Mouse (Mus musculus) stomach, postnatal 0 days (tissue): ENCODE measurements around the gene Rhobtb1. TPM values are rescaled to one million over a fixed set of nuclear protein-coding genes. Genes with fewer than 3 reads are reported as not detected.

ENCODE experiments used
- ATAC-seq: fragments of 200-750 bp; cut with Nextera tagmentation; 2 replicates; pipeline ENCODE4 v1.8.0; 2017; ENCODE audit not compliant: low FRiP score, low TSS enrichment
- DNase-seq: peaks from one replicate; pipeline ENCODE4 v3.0.0-alpha.2; 2016; ENCODE audit warnings: low spot score
- H3K27ac ChIP-seq: fragments of 300-500 bp; sonication (generic); replicated peaks from 2 replicates; pipeline ENCODE4 v1.5.1; 2014; ENCODE audit warnings: mild to moderate bottlenecking, control low read depth
- H3K27me3 ChIP-seq: fragments of 300-500 bp; sonication (generic); 2 replicates; pipeline ENCODE4 v1.6.1; 2014; ENCODE audit warnings: low read length; ENCODE audit not compliant: control insufficient read depth, insufficient read depth
- H3K36me3 ChIP-seq: fragments of 300-500 bp; sonication (generic); 2 replicates; pipeline ENCODE4 v1.6.1; 2014; ENCODE audit warnings: low read length, mixed read lengths; ENCODE audit not compliant: control insufficient read depth, insufficient read depth
- H3K4me1 ChIP-seq: fragments of 300-500 bp; sonication (generic); replicated peaks from 2 replicates; pipeline ENCODE4 v1.6.1; 2014; ENCODE audit warnings: antibody characterized with exemption; ENCODE audit not compliant: control insufficient read depth, insufficient read depth
- H3K4me2 ChIP-seq: fragments of 300-500 bp; sonication (generic); replicated peaks from 2 replicates; pipeline ENCODE4 v1.6.1; 2014; ENCODE audit warnings: low read depth, mild to moderate bottlenecking, control low read depth, moderate library complexity
- H3K4me3 ChIP-seq: fragments of 300-500 bp; sonication (generic); 2 replicates; pipeline ENCODE4 v1.5.1; 2014; ENCODE audit warnings: low read depth, low read length, control low read depth
- H3K9ac ChIP-seq: fragments of 300-500 bp; sonication (generic); 2 replicates; pipeline ENCODE4 v1.6.1; 2014; ENCODE audit warnings: mild to moderate bottlenecking, low read length, control low read depth, mixed read lengths
- H3K9me3 ChIP-seq: fragments of 300-500 bp; sonication (generic); 2 replicates; pipeline ENCODE4 v1.6.1; 2016; ENCODE audit warnings: low read length; ENCODE audit not compliant: control insufficient read depth
- CTCF ChIP-seq: IDR thresholded peaks from 2 replicates; pipeline ENCODE4 v1.5.1; 2016; ENCODE audit warnings: antibody characterized with exemption, low read depth, mild to moderate bottlenecking, moderate library complexity
- EP300 ChIP-seq: optimal IDR thresholded peaks from 2 replicates; pipeline ENCODE3; 2016; ENCODE audit warnings: antibody characterized with exemption
- WGBS: fragments of 180-500 bp; shearing (Covaris S2); extraction: QIAGEN DNeasy Blood & Tissue Kit; methylation state at CpG from one replicate; pipeline ENCODE4 v1.1.7; 2014; 5-methylcytosine and 5-hydroxymethylcytosine counted together
- polyA plus RNA-seq: library from polyadenylated mRNA; unstranded; fragments of >200 nt; fragmentation: Nextera tagmentation; extraction: Ambion mirVana; gene quantifications from 2 replicates; pipeline ENCODE4 v1.2.1, GENCODE M21; 2015

Rhobtb1 gene
- polyA plus RNA-seq, 1 experiment from 2014 or later: 34.4 TPM

- H3K9me3 ChIP-seq: no peaks in the 10 kb centered on the region
- no peak overlapping the region for H3K4me3 ChIP-seq
- no peaks in the 10 kb centered on the region for H3K27me3 ChIP-seq
- H3K36me3 ChIP-seq: no peaks in the 10 kb centered on the region
- H3K4me1 ChIP-seq: no peaks in the 10 kb centered on the region
- H3K27ac ChIP-seq: 0 out of 2 replicates have a peak overlapping the region, but pooled peaks have one; percentile 18
- DNase-seq (no peak), ATAC-seq (peak; percentile 68)
- H3K9ac ChIP-seq: no peak overlapping the region
- 34% methylated on average over 6 of the region's 6 CpGs for WGBS
- no peak for TF ChIP-seq EP300
- no peak for TF ChIP-seq CTCF
- no peak overlapping the region for H3K4me2 ChIP-seq
These were observed 5.2 kb downstream of the Rhobtb1 start for GRCm38 (mm10) chr10:69156462-69156861.

GRCm38 (mm10) chr10:69157471-69157870 is 6.2 kb downstream of the Rhobtb1 start:
- no peak for TF ChIP-seq EP300
- no peak for TF ChIP-seq CTCF
- Histone ChIP-seq H3K27ac (no peak overlapping the region; the same call in 1 of the 2 replicates), H3K36me3 (no peaks in the 10 kb centered on the region), H3K9me3 (no peaks in the 10 kb centered on the region), H3K4me2 (no peak overlapping the region), H3K9ac (no peak overlapping the region), H3K4me3 (no peak overlapping the region), H3K27me3 (no peaks in the 10 kb centered on the region), H3K4me1 (no peaks in the 10 kb centered on the region)
- 49% methylated on average over 2 of the region's 2 CpGs for WGBS
- DNase-seq: peak; percentile 62
- ATAC-seq: peak; percentile 71; the same call in 1 of the 2 replicates

- H3K36me3 ChIP-seq: no peaks in the 10 kb centered on the region
- ATAC-seq (peak; percentile 30; the same call in 1 of the 2 replicates), DNase-seq (no peak)
- H3K4me3 ChIP-seq: no peak overlapping the region
- no peaks in the 10 kb centered on the region for H3K27me3 ChIP-seq
- H3K4me1 ChIP-seq: no peaks in the 10 kb centered on the region
- TF ChIP-seq EP300: no peak
- TF ChIP-seq CTCF: no peak
- H3K4me2 ChIP-seq: no peak overlapping the region
- no peak overlapping the region for H3K27ac ChIP-seq
- no peaks in the 10 kb centered on the region for H3K9me3 ChIP-seq
- 77% methylated on average over 2 of the region's 2 CpGs for WGBS
- no peak overlapping the region for H3K9ac ChIP-seq
These were observed 9.6 kb downstream of the Rhobtb1 start for GRCm38 (mm10) chr10:69160877-69161276.

GRCm38 (mm10) chr10:69161503-69161902 is 10.3 kb downstream of the Rhobtb1 start:
- no peak overlapping the region for H3K27ac ChIP-seq
- no peak overlapping the region for H3K4me3 ChIP-seq
- H3K27me3 ChIP-seq: no peaks in the 10 kb centered on the region
- ATAC-seq: no peak
- no peaks in the 10 kb centered on the region for H3K9me3 ChIP-seq
- H3K4me2 ChIP-seq: no peak overlapping the region
- no peak overlapping the region for H3K9ac ChIP-seq
- no peaks in the 10 kb centered on the region for H3K36me3 ChIP-seq
- DNase-seq: no peak
- TF ChIP-seq EP300: no peak
- no peak for TF ChIP-seq CTCF
- no peaks in the 10 kb centered on the region for H3K4me1 ChIP-seq
- WGBS: 81% methylated on average over 3 of the region's 3 CpGs

GRCm38 (mm10) chr10:69162577-69162976 is 11.3 kb downstream of the Rhobtb1 start:
- Histone ChIP-seq H3K9ac (no peak overlapping the region), H3K36me3 (no peaks in the 10 kb centered on the region), H3K4me2 (no peak overlapping the region), H3K27me3 (no peaks in the 10 kb centered on the region), H3K4me1 (no peaks in the 10 kb centered on the region), H3K4me3 (no peak overlapping the region), H3K27ac (no peak overlapping the region), H3K9me3 (no peaks in the 10 kb centered on the region)
- 63% methylated on average over 5 of the region's 5 CpGs for WGBS
- no peak for ATAC-seq
- no peak for DNase-seq
- TF ChIP-seq EP300: no peak
- TF ChIP-seq CTCF: no peak

- TF ChIP-seq CTCF (no peak), EP300 (no peak)
- ATAC-seq (no peak), DNase-seq (no peak)
- no peak overlapping the region for H3K9ac ChIP-seq
- no peaks in the 10 kb centered on the region for H3K4me1 ChIP-seq
- 79% methylated on average over 5 of the region's 5 CpGs for WGBS
- H3K4me3 ChIP-seq: no peak overlapping the region
- H3K9me3 ChIP-seq: no peaks in the 10 kb centered on the region
- no peak overlapping the region for H3K4me2 ChIP-seq
- H3K27ac ChIP-seq: no peak overlapping the region
- no peaks in the 10 kb centered on the region for H3K36me3 ChIP-seq
- no peaks in the 10 kb centered on the region for H3K27me3 ChIP-seq
These were observed 12.0 kb downstream of the Rhobtb1 start for GRCm38 (mm10) chr10:69163216-69163615.
